Comparison of ENCODE assay signal across 23 mouse cellular contexts in genomic region chr4:53474109-53474508, GRCm38 (mm10). TPM values are rescaled to one million over a fixed set of nuclear protein-coding genes. Genes with fewer than 3 reads are reported as not detected.
A peak's percentile ranks its signal among the peaks of the same experiment; 100 is the strongest.
DNase-seq lines count a peak whose midpoint lies in the region; ATAC-seq and TF ChIP-seq lines count a peak whose summit lies in the region.
"Had no signal": no experiment of that assay in that cellular context is flagged by ENCODE, and none has a peak within 500 bp of the region (broad histone marks: within the 10 kb centered on the region; RNA-seq: fewer than 3 reads in every experiment).

No protein-coding gene starts in this region.

- no peaks in the 10 kb centered on the region for H3K27me3 ChIP-seq in forebrain, postnatal 0 days (ENCODE audit: insufficient read depth, low read length)
- no peaks in the 10 kb centered on the region for H3K27me3 ChIP-seq in forebrain, embryonic 14.5 days (replicated peaks; ENCODE audit: control insufficient read depth, insufficient read depth, low read length)
- H3K27me3 ChIP-seq in neural tube, embryonic 13.5 days: no peaks in the 10 kb centered on the region
- H3K27me3 ChIP-seq: heart, embryonic 15.5 days had no signal

- peaks cover 10% of the 10 kb centered on the region for H3K4me1 ChIP-seq in forebrain, postnatal 0 days (ENCODE audit: insufficient read depth)
- no peaks in the 10 kb centered on the region for H3K4me1 ChIP-seq in forebrain, embryonic 14.5 days (ENCODE audit: control insufficient read depth, insufficient read depth, low read length)
- peaks cover 22% of the 10 kb centered on the region for H3K4me1 ChIP-seq in neural tube, embryonic 13.5 days (replicated peaks)

- no peak for ATAC-seq in forebrain, postnatal 0 days
- ATAC-seq in forebrain, embryonic 14.5 days: no peak
- ATAC-seq in neural tube, embryonic 13.5 days (ENCODE audit: low read depth): no peak
- peak; percentile 52; the same call in 1 of the 2 replicates for ATAC-seq in megakaryocyte, adult 5-6 weeks (ENCODE audit: poor library complexity, severe bottlenecking)
- ATAC-seq: forebrain, embryonic 16.5 days; hindbrain, embryonic 16.5 days had no signal

- H3K9me3 ChIP-seq in forebrain, postnatal 0 days (ENCODE audit: low read length): no peaks in the 10 kb centered on the region
- H3K9me3 ChIP-seq in forebrain, embryonic 14.5 days (replicated peaks; ENCODE audit: control insufficient read depth, low read length): no peaks in the 10 kb centered on the region
- no peaks in the 10 kb centered on the region for H3K9me3 ChIP-seq in neural tube, embryonic 13.5 days
- H3K9me3 ChIP-seq: heart, embryonic 15.5 days; limb, embryonic 10.5 days had no signal

- TF ChIP-seq CTCF in forebrain, postnatal 0 days (IDR thresholded peaks at IDR 0.05; ENCODE audit: low read depth): no peak

- no peak overlapping the region for H3K4me3 ChIP-seq in forebrain, postnatal 0 days (ENCODE audit: low read depth, low read length)
- no peak overlapping the region for H3K4me3 ChIP-seq in forebrain, embryonic 14.5 days (ENCODE audit: low read depth, low read length)
- H3K4me3 ChIP-seq in neural tube, embryonic 13.5 days: no peak overlapping the region
- H3K4me3 ChIP-seq: erythroblast, embryonic 14.5 days; heart, embryonic 15.5 days; left cerebral cortex, adult 2 months; limb, embryonic 10.5 days had no signal

- no peak overlapping the region for H3K4me2 ChIP-seq in forebrain, postnatal 0 days (ENCODE audit: low read depth)
- no peak overlapping the region for H3K4me2 ChIP-seq in forebrain, embryonic 14.5 days (ENCODE audit: low read length)
- H3K4me2 ChIP-seq in neural tube, embryonic 13.5 days: no peak overlapping the region
- H3K4me2 ChIP-seq: heart, embryonic 15.5 days; liver, embryonic 11.5 days; midbrain, embryonic 11.5 days had no signal

- H3K27ac ChIP-seq in forebrain, postnatal 0 days (ENCODE audit: low read depth, low read length): peak overlapping the region; percentile 15; the same call in 1 of the 2 replicates
- no peak overlapping the region for H3K27ac ChIP-seq in forebrain, embryonic 14.5 days (ENCODE audit: low read depth, low read length)
- H3K27ac ChIP-seq in neural tube, embryonic 13.5 days (replicated peaks): peak overlapping the region; percentile 19; the same call in 1 of the 2 replicates
- H3K27ac ChIP-seq: heart, embryonic 15.5 days; limb, embryonic 10.5 days had no signal

- no peaks in the 10 kb centered on the region for H3K36me3 ChIP-seq in forebrain, postnatal 0 days (ENCODE audit: insufficient read depth)
- H3K36me3 ChIP-seq in forebrain, embryonic 14.5 days (ENCODE audit: control insufficient read depth, insufficient read depth, low read length): no peaks in the 10 kb centered on the region
- no peaks in the 10 kb centered on the region for H3K36me3 ChIP-seq in neural tube, embryonic 13.5 days
- H3K36me3 ChIP-seq: heart, embryonic 15.5 days; limb, embryonic 10.5 days had no signal

- no peak for DNase-seq in forebrain, postnatal 0 days
- DNase-seq in forebrain, embryonic 14.5 days (ENCODE audit: low spot score): no peak
- DNase-seq in neural tube, embryonic 10.5 days (ENCODE audit: extremely low spot score, low spot score): no peak
- no peak for DNase-seq in thymus, postnatal 0 days (ENCODE audit: low spot score)
- no peak for DNase-seq in liver
- no peak for DNase-seq in frontal cortex, postnatal 10 days (ENCODE audit: low spot score in 2 of 2)
- DNase-seq: adrenal gland, adult 2 months; kidney, adult 18-20 months; kidney, postnatal 25 days; layer of hippocampus, adult 9-11 months; lung, adult 2 months; lung, postnatal 36 days; right cerebral cortex, postnatal 4 days had no signal

- H3K9ac ChIP-seq in forebrain, postnatal 0 days: no peak overlapping the region
- no peak overlapping the region for H3K9ac ChIP-seq in forebrain, embryonic 14.5 days (ENCODE audit: low read length)
- no peak overlapping the region for H3K9ac ChIP-seq in neural tube, embryonic 13.5 days
- H3K9ac ChIP-seq: heart, embryonic 15.5 days had no signal

RNA-seq across cellular contexts. Expression of gene Slc44a1, which starts 33.9 kb away (rescaled TPM):
- total RNA-seq in forebrain, postnatal 0 days (2014; rRNA removed): 29.3 and 31.9 TPM in 2 replicates
- polyA plus RNA-seq in forebrain, postnatal 0 days (2015; fragmentation: Nextera tagmentation; extraction: Ambion mirVana): 11.9 and 12.4 TPM in 2 replicates
- 12.1 and 13.0 TPM in 2 replicates for polyA plus RNA-seq in forebrain, embryonic 14.5 days (2014; fragmentation: Nextera tagmentation; extraction: Ambion mirVana)
- 11.9 and 13.3 TPM in 2 replicates for polyA plus RNA-seq in neural tube, embryonic 13.5 days (2015; fragmentation: Nextera tagmentation; extraction: Ambion mirVana)
- total RNA-seq in megakaryocyte, adult 5-6 weeks (2015): 11.8 and 12.4 TPM in 2 replicates
- total RNA-seq in megakaryocyte, adult 5-6 weeks (2017): 9.1 and 10.1 TPM in 2 replicates
- 9.5 and 9.6 TPM in 2 replicates for polyA plus RNA-seq in thymus, postnatal 0 days (2015; fragmentation: Nextera tagmentation; extraction: Ambion mirVana)
